Mouse (Mus musculus) heart, postnatal 0 days (tissue): ENCODE measurements around the gene Igsf23.

Experiments
- CTCF ChIP-seq: IDR thresholded peaks from 2 replicates; pipeline ENCODE4 v1.5.1; 2016; ENCODE audit warnings: antibody characterized with exemption, control low read depth, low read depth
- EP300 ChIP-seq: IDR thresholded peaks from 2 replicates; pipeline ENCODE4 v1.6.1; 2016; ENCODE audit warnings: antibody characterized with exemption, low read depth

DNA sequence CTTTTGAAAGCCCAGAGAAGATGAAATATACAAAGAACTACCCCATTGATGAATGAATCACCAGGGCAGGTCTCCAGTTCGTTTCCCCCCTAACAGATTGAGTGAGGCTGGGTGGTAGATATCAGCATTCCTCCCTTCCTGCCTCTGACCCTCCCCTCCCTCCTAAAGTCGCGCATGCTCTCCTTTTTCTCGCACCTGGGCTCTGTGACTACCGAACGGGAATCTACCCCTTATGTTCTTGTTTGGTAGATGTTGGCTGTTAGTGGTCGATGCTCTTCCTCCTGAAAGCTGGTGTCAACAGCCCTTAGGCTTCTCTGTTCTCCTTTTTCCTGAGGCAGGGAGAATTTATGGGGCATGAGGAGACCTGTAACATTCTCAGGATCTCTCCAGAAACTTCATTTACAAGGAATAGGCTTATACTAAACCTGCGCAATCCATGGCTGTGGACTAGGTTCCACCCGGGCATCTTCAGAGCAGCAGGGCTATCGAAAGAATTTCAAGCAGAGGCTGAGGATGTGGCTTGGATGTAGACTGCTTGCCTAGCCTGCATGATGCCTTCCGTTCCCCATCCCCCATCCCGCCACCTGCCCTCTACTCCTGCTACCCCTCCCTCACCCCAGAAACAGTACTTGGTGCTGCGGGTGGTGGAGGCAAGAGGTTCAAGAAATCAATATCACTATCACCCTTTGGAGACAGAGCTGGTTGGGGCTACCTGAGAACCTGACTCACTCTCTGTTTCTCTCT lies 18.3 kb downstream of the Igsf23 start:
- TF ChIP-seq CTCF = no peak
- TF ChIP-seq EP300 = no peak
